ENCODE assay signal across 1 mouse cellular context in the genomic region with DNA sequence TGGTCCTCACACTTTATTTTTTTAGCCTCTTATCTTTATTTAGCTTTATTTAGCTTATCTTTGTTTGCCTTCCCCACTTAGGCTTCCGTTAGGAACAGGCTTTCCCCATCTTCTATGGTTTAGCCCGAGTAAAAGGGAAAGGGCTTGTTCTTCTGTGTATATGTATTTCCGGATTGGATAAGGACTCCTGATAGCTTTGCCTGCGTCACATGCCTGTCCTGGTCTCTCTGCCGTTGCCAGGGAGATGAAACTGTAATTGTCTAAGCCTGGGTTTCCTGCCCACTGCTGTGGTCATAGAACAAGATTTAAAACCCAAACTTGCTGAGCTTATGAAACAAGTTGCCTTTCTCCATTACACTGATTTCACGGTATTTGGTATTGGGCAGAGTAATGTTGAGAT.
TF ChIP-seq lines count a peak whose summit lies in the region.

No protein-coding gene starts in this region.

TF ChIP-seq in MEL, 35 proteins besides CTCF, POLR2A, EP300 and RAD21 (continued from another document):
- TF ChIP-seq ZC3H11A (IDR thresholded peaks at IDR 0.05; ENCODE audit: low read depth, low read length) (peak; percentile 35; the same call in 1 of the 2 replicates), GATA1 (IDR thresholded peaks at IDR 0.05; ENCODE audit: low read depth, low read length) (peak; percentile 93), CHD1 (IDR thresholded peaks at IDR 0.05; ENCODE audit: low read depth, low read length) (0 out of 2 replicates have a peak, but pooled peaks have one; percentile 29), MEF2A (IDR thresholded peaks at IDR 0.05; ENCODE audit: extremely low read depth, insufficient replicate concordance, low read depth, low read length, poor library complexity, severe bottlenecking) (peak; percentile 95; the same call in 1 of the 2 replicates), MXI1 (IDR thresholded peaks at IDR 0.05; ENCODE audit: low read depth, low read length) (peak; percentile 81), NELFE (IDR thresholded peaks at IDR 0.05; ENCODE audit: low read depth, low read length) (no peak), E2F4 (IDR thresholded peaks at IDR 0.05; ENCODE audit: borderline replicate concordance, low read depth, low read length) (peak; percentile 45), ZMIZ1 (IDR thresholded peaks at IDR 0.05; ENCODE audit: low read depth, low read length) (no peak), HCFC1 (IDR thresholded peaks at IDR 0.05; ENCODE audit: low read depth, low read length) (peak; percentile 67), KAT2A (conservative IDR thresholded peaks at IDR 0.05; ENCODE audit: low read depth, low read length) (0 out of 2 replicates have a peak, but pooled peaks have one; percentile 36), RCOR1 (IDR thresholded peaks at IDR 0.05; ENCODE audit: low read depth, low read length) (no peak; the same call in 1 of the 2 replicates), POLR2AphosphoS2 (IDR thresholded peaks at IDR 0.05; ENCODE audit: low read length) (no peak), UBTF (IDR thresholded peaks at IDR 0.05; ENCODE audit: borderline replicate concordance, insufficient read depth, low read depth, low read length) (0 out of 2 replicates have a peak, but pooled peaks have one; percentile 41), MYB (IDR thresholded peaks at IDR 0.05; ENCODE audit: low read depth, low read length) (peak; percentile 65), TAL1 (IDR thresholded peaks at IDR 0.05; ENCODE audit: low read length) (no peak), TCF12 (IDR thresholded peaks at IDR 0.05; ENCODE audit: low read depth, low read length) (peak; percentile 87), USF2 (IDR thresholded peaks at IDR 0.05; ENCODE audit: borderline replicate concordance in 1 of 2, insufficient read depth in 1 of 2, low read depth in 1 of 2, low read length in 2 of 2) (peak in 1 of 2 experiments; percentile 64; a peak in 2 of 4 replicates), SIN3A (IDR thresholded peaks at IDR 0.05; ENCODE audit: low read length) (peak; percentile 93), SMC3 (IDR thresholded peaks at IDR 0.05; ENCODE audit: low read depth, low read length) (no peak), MYC (IDR thresholded peaks at IDR 0.05; ENCODE audit: low read depth, low read length) (peak; percentile 84)
